Mouse (Mus musculus) urinary bladder, postnatal 4 days (tissue): ENCODE results near the gene Cks2.

Experiments used
- DNase-seq, 2 experiments: peaks; one replicate each; pipeline ENCODE4 v3.0.0; 2021 to 2022; ENCODE audit warnings: low spot score in 2 of 2

Gene Cks2

GRCm38 (mm10) chr13:51679332-51679731 lies 34.3 kb downstream of the Cks2 start:
- DNase-seq = no peak

- no peak for DNase-seq
Measured at GRCm38 (mm10) chr13:51681076-51681475, 36.0 kb downstream of the Cks2 start.

GRCm38 (mm10) chr13:51681634-51682033 lies 36.6 kb downstream of the Cks2 start:
- no peak for DNase-seq

- DNase-seq = no peak
Measured at GRCm38 (mm10) chr13:51685290-51685966, 40.4 kb downstream of the Cks2 start.

- DNase-seq = no peak
Measured at GRCm38 (mm10) chr13:51686966-51687365, 41.9 kb downstream of the Cks2 start.

- DNase-seq = no peak
Measured at GRCm38 (mm10) chr13:51688688-51689087, 43.7 kb downstream of the Cks2 start.

- DNase-seq = no peak
Measured at GRCm38 (mm10) chr13:51696481-51696880, 51.4 kb downstream of the Cks2 start.

GRCm38 (mm10) chr13:51697455-51697854 lies 52.4 kb downstream of the Cks2 start:
- DNase-seq = no peak

- no peak for DNase-seq
Measured at GRCm38 (mm10) chr13:51697897-51698296, 52.9 kb downstream of the Cks2 start.

GRCm38 (mm10) chr13:51698318-51698717 lies 53.3 kb downstream of the Cks2 start:
- no peak for DNase-seq
